Mouse (Mus musculus): Measurements from ENCODE around the gene Cyp2d26. TPM values are rescaled to one million over a fixed set of nuclear protein-coding genes. Genes with fewer than 3 reads are reported as not detected.
"Not testable (repeated sequence)": the region's sequence is repeated elsewhere in the genome, so short reads cannot be mapped to it uniquely, and the experiment has no call there.

Gene Cyp2d26
- polyA plus RNA-seq, 1 experiment from 2014 or later, result not detected

DNA sequence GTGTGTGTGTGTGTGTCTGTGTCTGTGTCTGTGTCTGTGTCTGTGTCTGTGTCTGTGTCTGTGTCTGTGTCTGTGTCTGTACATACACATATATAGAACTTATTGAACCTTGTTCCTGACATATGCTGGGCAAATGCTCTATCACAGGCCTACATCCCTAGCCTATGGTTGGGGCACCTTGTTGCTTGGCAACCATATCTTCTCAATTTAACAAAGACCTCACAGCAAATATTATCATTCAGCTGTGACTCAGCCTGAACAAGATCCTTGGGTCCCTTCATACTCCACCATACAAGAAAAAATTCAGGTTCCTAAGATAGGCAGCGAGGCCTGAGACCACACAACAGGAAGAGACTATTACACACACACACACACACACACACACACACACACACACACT, 640 bp downstream of the Cyp2d26 start:
- no peak overlapping the region for H3K4me3 ChIP-seq (ENCODE audit: low read depth, low read length)
- TF ChIP-seq CTCF (IDR thresholded peaks at IDR 0.05; ENCODE audit: low read depth), result no peak
- no peaks in the 10 kb centered on the region for H3K9me3 ChIP-seq (ENCODE audit: low read depth, low read length)
- no peak overlapping the region for H3K4me2 ChIP-seq
- no peak overlapping the region for H3K9ac ChIP-seq
- no peaks in the 10 kb centered on the region for H3K36me3 ChIP-seq (ENCODE audit: insufficient read depth)
- no peak for ATAC-seq (ENCODE audit: insufficient read depth)
- no peaks in the 10 kb centered on the region for H3K27me3 ChIP-seq (ENCODE audit: insufficient read depth, low read length)
- no peak overlapping the region for H3K27ac ChIP-seq (ENCODE audit: low read depth)
- DNase-seq, result no peak
- 46% methylated on average over 1 of the region's 1 CpGs for WGBS
- H3K4me1 ChIP-seq (ENCODE audit: insufficient read depth), result no peaks in the 10 kb centered on the region

DNA sequence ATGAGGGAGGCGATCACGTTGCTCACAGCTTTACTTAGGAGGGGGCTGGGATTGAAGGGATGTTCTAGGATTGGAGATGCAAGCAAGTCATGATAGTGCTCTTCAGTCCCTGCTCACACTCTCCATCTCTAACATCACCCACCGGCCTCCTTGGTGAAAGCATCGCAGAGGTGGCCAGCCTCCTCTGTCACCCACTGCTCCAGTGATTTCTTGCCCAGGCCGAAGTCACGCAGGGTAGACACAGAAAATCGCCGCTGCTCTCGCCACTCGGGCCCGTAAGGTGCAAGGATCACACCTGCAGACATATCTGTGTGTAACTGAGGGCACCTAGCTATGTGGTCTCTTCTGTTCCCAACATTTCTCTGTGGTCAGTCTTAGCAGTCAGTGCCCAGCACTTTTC, 1.5 kb downstream of the Cyp2d26 start:
- DNase-seq (no peak), ATAC-seq (ENCODE audit: insufficient read depth) (no peak)
- Histone ChIP-seq H3K9ac (no peak overlapping the region), H3K4me3 (ENCODE audit: low read depth, low read length) (no peak overlapping the region), H3K4me2 (no peak overlapping the region), H3K4me1 (ENCODE audit: insufficient read depth) (no peaks in the 10 kb centered on the region), H3K27ac (ENCODE audit: low read depth) (no peak overlapping the region), H3K27me3 (ENCODE audit: insufficient read depth, low read length) (no peaks in the 10 kb centered on the region), H3K36me3 (ENCODE audit: insufficient read depth) (no peaks in the 10 kb centered on the region), H3K9me3 (ENCODE audit: low read depth, low read length) (no peaks in the 10 kb centered on the region)
- 91% methylated on average over 11 of the region's 11 CpGs for WGBS
- TF ChIP-seq CTCF (IDR thresholded peaks at IDR 0.05; ENCODE audit: low read depth), result no peak

DNA sequence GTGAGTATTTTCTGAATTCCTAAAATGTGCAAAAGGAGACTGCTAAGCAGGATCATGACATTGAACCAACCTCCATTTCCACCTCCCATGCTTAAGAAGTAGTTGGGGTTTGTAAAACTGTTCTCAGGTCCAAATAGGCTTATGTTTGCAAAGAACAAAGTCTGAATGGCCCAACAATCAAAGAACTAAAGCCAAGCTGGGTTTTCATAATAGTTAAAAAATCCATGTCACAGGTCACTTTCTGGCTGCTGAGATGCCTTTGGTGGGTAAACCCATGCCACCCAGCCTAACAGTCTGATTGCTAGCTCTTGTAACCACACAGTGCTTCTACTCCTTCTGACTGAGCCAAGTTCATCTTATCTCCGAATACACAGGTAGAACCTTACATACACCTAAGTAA, 9.5 kb downstream of the Cyp2d26 start:
- no peak for DNase-seq
- Histone ChIP-seq H3K36me3 (ENCODE audit: insufficient read depth) (no peaks in the 10 kb centered on the region), H3K27me3 (ENCODE audit: insufficient read depth, low read length) (no peaks in the 10 kb centered on the region), H3K4me1 (ENCODE audit: insufficient read depth) (no peaks in the 10 kb centered on the region), H3K27ac (ENCODE audit: low read depth) (no peak overlapping the region), H3K9me3 (ENCODE audit: low read depth, low read length) (no peaks in the 10 kb centered on the region), H3K4me3 (ENCODE audit: low read depth, low read length) (no peak overlapping the region), H3K4me2 (no peak overlapping the region), H3K9ac (no peak overlapping the region)
- no peak for ATAC-seq (ENCODE audit: insufficient read depth)
- TF ChIP-seq CTCF (IDR thresholded peaks at IDR 0.05; ENCODE audit: low read depth), result no peak
- 77% methylated on average over 1 of the region's 1 CpGs for WGBS

DNA sequence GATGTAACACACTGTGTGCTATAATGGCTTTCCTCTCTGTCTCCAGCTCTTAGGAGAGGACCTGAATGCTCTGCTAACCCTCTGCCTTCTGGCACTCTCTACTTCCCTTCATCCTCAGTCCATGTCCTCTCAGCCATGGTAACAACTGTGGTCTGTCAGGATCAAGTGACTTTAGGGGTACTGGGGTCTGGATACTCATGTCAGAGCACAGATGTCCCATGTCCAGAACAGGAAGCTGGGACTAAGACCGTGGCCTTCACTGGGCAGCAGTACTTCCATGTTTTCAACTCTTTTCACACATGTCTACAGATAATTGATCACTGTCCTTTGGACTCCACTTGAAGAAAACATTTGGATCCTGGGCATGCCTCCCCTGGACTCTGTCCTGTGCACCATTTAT, 10.3 kb downstream of the Cyp2d26 start:
- no peaks in the 10 kb centered on the region for H3K4me1 ChIP-seq (ENCODE audit: insufficient read depth)

DNA sequence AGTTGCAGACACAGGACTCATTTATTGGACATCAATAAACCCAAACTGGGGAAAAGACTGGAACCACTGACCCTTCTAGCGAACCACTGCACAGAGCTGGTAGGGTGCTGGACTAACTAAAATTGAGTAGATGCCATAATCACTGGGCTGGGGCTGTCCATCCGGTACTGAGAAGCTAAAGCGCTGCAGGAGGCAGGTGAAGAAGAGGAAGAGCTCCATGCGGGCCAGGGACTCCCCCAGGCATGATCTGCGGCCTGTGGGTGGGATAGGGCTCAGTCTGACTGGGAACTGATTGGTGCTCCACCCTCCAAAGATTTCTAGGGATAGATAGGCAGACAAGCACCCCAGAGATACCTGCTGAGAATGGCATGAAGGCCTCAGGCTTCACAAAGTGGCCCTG, 16.2 kb downstream of the Cyp2d26 start:
- not testable (repeated sequence) for H3K36me3 ChIP-seq (ENCODE audit: insufficient read depth); H3K9ac ChIP-seq; H3K4me3 ChIP-seq (ENCODE audit: low read depth, low read length); H3K27ac ChIP-seq (ENCODE audit: low read depth); H3K4me1 ChIP-seq (ENCODE audit: insufficient read depth); ATAC-seq (ENCODE audit: insufficient read depth); H3K4me2 ChIP-seq; H3K27me3 ChIP-seq (ENCODE audit: insufficient read depth, low read length); DNase-seq; H3K9me3 ChIP-seq (ENCODE audit: low read depth, low read length)
- 81% methylated on average over 5 of the region's 5 CpGs for WGBS

More for the DNA sequence above, 10.3 kb downstream of the Cyp2d26 start:
- no peaks in the 10 kb centered on the region for H3K36me3 ChIP-seq (ENCODE audit: insufficient read depth)
- H3K9ac ChIP-seq, result no peak overlapping the region
- DNase-seq (peak; percentile 58), ATAC-seq (ENCODE audit: insufficient read depth) (peak; percentile 44; the same call in 1 of the 2 replicates)
- no peak for TF ChIP-seq CTCF (IDR thresholded peaks at IDR 0.05; ENCODE audit: low read depth)
- H3K27ac ChIP-seq (ENCODE audit: low read depth), result no peak overlapping the region
- WGBS, result 26% methylated on average over 1 of the region's 1 CpGs
- H3K9me3 ChIP-seq (ENCODE audit: low read depth, low read length), result no peaks in the 10 kb centered on the region
- no peak overlapping the region for H3K4me3 ChIP-seq (ENCODE audit: low read depth, low read length)
- H3K4me2 ChIP-seq, result no peak overlapping the region
- H3K27me3 ChIP-seq (ENCODE audit: insufficient read depth, low read length), result no peaks in the 10 kb centered on the region

DNA sequence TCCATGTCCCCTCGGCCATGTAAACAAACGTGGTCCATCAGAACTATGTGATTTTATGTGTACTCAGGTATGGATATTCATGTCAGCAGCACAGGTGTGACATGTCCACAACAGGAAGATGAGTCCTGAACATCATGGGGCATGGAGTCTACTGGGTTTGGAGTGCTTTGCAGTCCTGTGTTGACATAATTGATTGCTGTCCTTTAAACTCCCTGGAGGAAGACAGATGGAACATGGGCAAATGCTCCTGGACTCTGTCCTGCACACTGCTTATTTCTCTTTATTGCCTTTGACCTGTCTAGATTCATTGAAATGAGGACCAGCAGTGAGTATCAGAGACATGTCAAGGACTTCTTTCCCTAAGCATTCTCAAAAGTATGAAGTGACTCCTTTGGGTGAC, 28.2 kb downstream of the Cyp2d26 start:
- no peak for TF ChIP-seq CTCF (IDR thresholded peaks at IDR 0.05; ENCODE audit: low read depth)

DNA sequence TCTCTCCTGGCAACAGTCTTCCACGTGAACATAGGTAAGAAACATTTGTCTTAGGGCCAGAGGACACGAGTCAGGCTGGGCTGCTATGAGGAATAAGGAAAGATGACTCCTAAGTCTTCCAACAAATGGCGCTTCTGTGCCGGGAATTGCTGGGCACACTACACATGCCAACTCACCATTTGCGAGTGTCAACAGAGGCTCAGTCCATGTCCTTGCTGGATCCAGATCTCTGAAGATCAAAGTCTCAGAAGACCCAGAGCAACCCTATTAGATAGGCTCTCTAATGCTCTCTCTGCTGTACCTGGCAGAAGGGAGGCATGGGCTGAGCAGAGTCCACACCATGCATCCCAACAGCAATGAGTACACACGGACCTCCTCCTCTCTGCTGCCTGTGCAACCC, 29.2 kb downstream of the Cyp2d26 start:
- no peak overlapping the region for H3K4me3 ChIP-seq (ENCODE audit: low read depth, low read length)
- DNase-seq (no peak), ATAC-seq (ENCODE audit: insufficient read depth) (no peak)
- no peak overlapping the region for H3K27ac ChIP-seq (ENCODE audit: low read depth)
- no peak overlapping the region for H3K4me2 ChIP-seq
- no peaks in the 10 kb centered on the region for H3K4me1 ChIP-seq (ENCODE audit: insufficient read depth)
- H3K9me3 ChIP-seq (ENCODE audit: low read depth, low read length), result no peaks in the 10 kb centered on the region
- H3K27me3 ChIP-seq (ENCODE audit: insufficient read depth, low read length), result no peaks in the 10 kb centered on the region
- H3K9ac ChIP-seq, result no peak overlapping the region
- H3K36me3 ChIP-seq (ENCODE audit: insufficient read depth), result no peaks in the 10 kb centered on the region
- TF ChIP-seq CTCF (IDR thresholded peaks at IDR 0.05; ENCODE audit: low read depth), result no peak
- WGBS, result 77% methylated on average over 6 of the region's 6 CpGs

More for the DNA sequence above, 28.2 kb downstream of the Cyp2d26 start:
- Histone ChIP-seq H3K4me2 (no peak overlapping the region), H3K9ac (no peak overlapping the region), H3K4me3 (ENCODE audit: low read depth, low read length) (no peak overlapping the region), H3K27ac (ENCODE audit: low read depth) (no peak overlapping the region), H3K36me3 (ENCODE audit: insufficient read depth) (no peaks in the 10 kb centered on the region), H3K27me3 (ENCODE audit: insufficient read depth, low read length) (no peaks in the 10 kb centered on the region), H3K9me3 (ENCODE audit: low read depth, low read length) (no peaks in the 10 kb centered on the region), H3K4me1 (ENCODE audit: insufficient read depth) (no peaks in the 10 kb centered on the region)
- ATAC-seq (ENCODE audit: insufficient read depth) (no peak), DNase-seq (no peak)
- 83% methylated on average over 2 of the region's 2 CpGs for WGBS

Measured in lung, embryonic 14.5 days (tissue).